Mouse (Mus musculus) liver, adult 2 months (tissue): ENCODE data around the gene Cdkal1. TPM values are rescaled to one million over a fixed set of nuclear protein-coding genes. Genes with fewer than 3 reads are reported as not detected.

Experiments
- DNase-seq: peaks from one replicate; pipeline ENCODE4 v3.0.0-alpha.2; 2011; ENCODE audit warnings: low read depth, low spot score; ENCODE audit errors: extremely low read depth
- H3K27ac ChIP-seq: fragments of 200-500 bp; replicated peaks from 2 replicates; pipeline ENCODE4 v1.5.1; 2012; ENCODE audit warnings: low read depth, mild to moderate bottlenecking, control low read depth, inconsistent platforms, low read length; ENCODE audit not compliant: insufficient read depth
- H3K27me3 ChIP-seq: fragments of 200-500 bp; 2 replicates; pipeline ENCODE4 v1.6.1; 2012; ENCODE audit warnings: mild to moderate bottlenecking, moderate library complexity, low read length, inconsistent platforms; ENCODE audit not compliant: control insufficient read depth, insufficient read depth
- H3K36me3 ChIP-seq: fragments of 200-500 bp; 2 replicates; pipeline ENCODE4 v1.6.1; 2012; ENCODE audit warnings: low read length, inconsistent platforms; ENCODE audit not compliant: control insufficient read depth, insufficient read depth
- H3K4me1 ChIP-seq: fragments of 200-500 bp; 2 replicates; pipeline ENCODE4 v1.6.1; 2011; ENCODE audit warnings: low read length; ENCODE audit not compliant: control insufficient read depth, insufficient read depth
- H3K4me3 ChIP-seq: fragments of 200-500 bp; 2 replicates; pipeline ENCODE4 v1.5.1; 2011; ENCODE audit warnings: low read depth, mild to moderate bottlenecking, control low read depth, low read length, moderate library complexity; ENCODE audit not compliant: insufficient read depth
- H3K79me2 ChIP-seq: fragments of 200-500 bp; 2 replicates; pipeline ENCODE4 v1.6.1; 2012; ENCODE audit warnings: inconsistent platforms, mild to moderate bottlenecking, low read length, moderate library complexity; ENCODE audit not compliant: control insufficient read depth, insufficient read depth
- H3K9ac ChIP-seq: fragments of 200-500 bp; 2 replicates; pipeline ENCODE4 v1.6.1; 2012; ENCODE audit warnings: low read depth, mild to moderate bottlenecking, control low read depth, inconsistent platforms, low read length
- CTCF ChIP-seq: fragments of 200-500 bp; IDR thresholded peaks from 2 replicates; pipeline ENCODE4 v1.5.1; 2011; ENCODE audit warnings: low read depth, low read length, control low read depth
- POLR2A ChIP-seq: fragments of 200-500 bp; IDR thresholded peaks from 2 replicates; pipeline ENCODE4 v1.6.1; 2011; ENCODE audit warnings: low read length, control low read depth; ENCODE audit not compliant: insufficient read depth; ENCODE audit errors: extremely low read depth
- WGBS: fragments of 180-500 bp; shearing (Covaris S2); methylation state at CpG from one replicate; pipeline ENCODE4 v1.1.7; 2018; 5-methylcytosine and 5-hydroxymethylcytosine counted together
- polyA plus RNA-seq: library from polyadenylated mRNA; depleted of rRNA; stranded (reverse); fragments of >200 nt; gene quantifications from 2 replicates; pipeline ENCODE4 v1.2.3, GENCODE M21; 2012
- total RNA-seq: library from RNA; depleted of rRNA; stranded (reverse); fragments of >200 nt; gene quantifications from 2 replicates; pipeline ENCODE4 v1.2.3, GENCODE M21; 2014

Cdkal1 gene
- total and polyA plus RNA-seq, 2 experiments, result 1.7 to 13.6 TPM

- Histone ChIP-seq H3K27ac (no peak overlapping the region), H3K4me1 (no peaks in the 10 kb centered on the region), H3K27me3 (no peaks in the 10 kb centered on the region), H3K36me3 (0 out of 2 replicates have a peak, but pooled peaks cover 2% of the 10 kb centered on the region), H3K79me2 (no peaks in the 10 kb centered on the region), H3K4me3 (no peak overlapping the region), H3K9ac (no peak overlapping the region)
- no peak for TF ChIP-seq CTCF
- TF ChIP-seq POLR2A, result no peak
- peak; percentile 18 for DNase-seq
- 64% methylated on average over 4 of the region's 4 CpGs for WGBS
Observed at GRCm38 (mm10) chr13:29361842-29362241, 493.6 kb downstream of the Cdkal1 start.

GRCm38 (mm10) chr13:29360899-29361298 is 494.6 kb downstream of the Cdkal1 start:
- H3K4me1 ChIP-seq, result no peaks in the 10 kb centered on the region
- peak overlapping the region; percentile 11 for H3K4me3 ChIP-seq
- peak; percentile 76 for DNase-seq
- H3K9ac ChIP-seq, result no peak overlapping the region
- WGBS, result 28% methylated on average over 10 of the region's 10 CpGs
- no peaks in the 10 kb centered on the region for H3K27me3 ChIP-seq
- TF ChIP-seq CTCF, result no peak
- no peak for TF ChIP-seq POLR2A
- no peak overlapping the region for H3K27ac ChIP-seq
- 0 out of 2 replicates have a peak, but pooled peaks cover 2% of the 10 kb centered on the region for H3K36me3 ChIP-seq
- no peaks in the 10 kb centered on the region for H3K79me2 ChIP-seq

- no peak for TF ChIP-seq POLR2A
- no peak for TF ChIP-seq CTCF
- H3K36me3 ChIP-seq, result peaks cover 4% of the 10 kb centered on the region; the same call in 1 of the 2 replicates
- H3K27me3 ChIP-seq, result no peaks in the 10 kb centered on the region
- no peak overlapping the region for H3K4me3 ChIP-seq
- H3K9ac ChIP-seq, result no peak overlapping the region
- H3K27ac ChIP-seq, result no peak overlapping the region
- no peaks in the 10 kb centered on the region for H3K79me2 ChIP-seq
- H3K4me1 ChIP-seq, result no peaks in the 10 kb centered on the region
- DNase-seq, result no peak
- 63% methylated on average over 1 of the region's 1 CpGs for WGBS
Observed at GRCm38 (mm10) chr13:29359341-29359740, 496.1 kb downstream of the Cdkal1 start.

GRCm38 (mm10) chr13:29357483-29357882 is 498.0 kb downstream of the Cdkal1 start:
- Histone ChIP-seq H3K9ac (no peak overlapping the region), H3K36me3 (peaks cover 6% of the 10 kb centered on the region; the same call in 1 of the 2 replicates), H3K27ac (no peak overlapping the region), H3K27me3 (no peaks in the 10 kb centered on the region), H3K4me3 (no peak overlapping the region), H3K4me1 (no peaks in the 10 kb centered on the region), H3K79me2 (no peaks in the 10 kb centered on the region)
- WGBS, result 96% methylated on average over 5 of the region's 5 CpGs
- DNase-seq, result no peak
- TF ChIP-seq CTCF (no peak), POLR2A (no peak)

GRCm38 (mm10) chr13:29356158-29356485 is 499.4 kb downstream of the Cdkal1 start:
- Histone ChIP-seq H3K36me3 (peaks cover 9% of the 10 kb centered on the region; the same call in 1 of the 2 replicates), H3K4me3 (no peak overlapping the region), H3K4me1 (no peaks in the 10 kb centered on the region), H3K79me2 (no peaks in the 10 kb centered on the region), H3K27me3 (no peaks in the 10 kb centered on the region), H3K27ac (no peak overlapping the region), H3K9ac (no peak overlapping the region)
- no peak for TF ChIP-seq CTCF
- TF ChIP-seq POLR2A, result no peak
- 77% methylated on average over 10 of the region's 10 CpGs for whole genome bisulfite sequencing
- no peak for DNase-seq

DNA sequence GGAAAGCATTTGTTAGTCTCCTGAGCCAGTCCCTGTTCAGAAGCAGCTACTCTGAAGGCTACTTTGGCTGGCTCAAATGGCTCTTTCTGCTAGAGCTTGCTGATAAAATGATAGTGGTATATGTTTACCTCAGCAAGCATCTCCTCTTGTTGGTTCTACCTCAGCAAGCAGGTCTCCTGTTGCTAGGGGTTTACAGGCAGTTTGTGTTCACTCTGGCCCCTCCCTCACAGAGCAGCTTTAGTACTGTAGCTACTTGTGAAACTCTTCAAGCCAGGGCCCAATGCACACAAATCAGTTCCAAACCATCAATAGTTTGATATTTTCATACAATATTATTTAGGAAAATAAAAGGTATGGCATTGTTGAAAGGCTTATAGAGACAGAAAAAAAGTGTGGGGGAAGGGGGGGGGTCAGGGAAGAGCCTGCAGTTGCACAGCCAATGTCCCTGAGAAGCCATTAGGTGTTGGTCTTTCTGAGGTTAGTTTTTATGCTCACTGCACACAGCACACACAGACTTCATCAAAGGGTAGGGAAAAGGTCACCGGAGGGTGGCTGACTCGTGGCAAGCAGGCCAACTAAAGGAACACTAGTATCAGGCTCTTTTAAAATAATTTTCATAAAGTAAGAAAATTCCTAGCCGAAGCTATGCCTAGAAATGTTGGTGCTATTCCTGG is 499.9 kb downstream of the Cdkal1 start:
- WGBS, result 84% methylated on average over 3 of the region's 3 CpGs
- DNase-seq, result no peak
- no peak for TF ChIP-seq CTCF
- no peak for TF ChIP-seq POLR2A
- Histone ChIP-seq H3K36me3 (peaks cover 9% of the 10 kb centered on the region; the same call in 1 of the 2 replicates), H3K79me2 (no peaks in the 10 kb centered on the region), H3K27me3 (no peaks in the 10 kb centered on the region), H3K9ac (no peak overlapping the region), H3K27ac (no peak overlapping the region), H3K4me3 (no peak overlapping the region), H3K4me1 (no peaks in the 10 kb centered on the region)
